Mouse (Mus musculus) kidney, postnatal 0 days (tissue): ENCODE results near the gene Tspan32. TPM values are rescaled to one million over a fixed set of nuclear protein-coding genes. Genes with fewer than 3 reads are reported as not detected.

Source experiments
- ATAC-seq: fragments of 200-750 bp; cut with Nextera tagmentation; replicated peaks from 2 replicates; pipeline ENCODE4 v1.8.0; 2017; ENCODE audit warnings: low read depth, moderate number of reproducible peaks, moderate TSS enrichment, moderate library complexity; ENCODE audit not compliant: low FRiP score
- DNase-seq: peaks from one replicate; pipeline ENCODE4 v3.0.0-alpha.2; 2016; ENCODE audit warnings: low spot score
- H3K27ac ChIP-seq: fragments of 300-500 bp; sonication (generic); 2 replicates; pipeline ENCODE4 v1.5.1; 2014; ENCODE audit warnings: mild to moderate bottlenecking
- H3K27me3 ChIP-seq: fragments of 300-500 bp; sonication (generic); 2 replicates; pipeline ENCODE4 v1.6.1; 2014; ENCODE audit warnings: low read length, mixed read lengths; ENCODE audit not compliant: insufficient read depth
- H3K36me3 ChIP-seq: fragments of 300-500 bp; sonication (generic); 2 replicates; pipeline ENCODE4 v1.6.1; 2014; ENCODE audit warnings: low read length, mixed read lengths; ENCODE audit not compliant: insufficient read depth
- H3K4me1 ChIP-seq: fragments of 300-500 bp; sonication (generic); replicated peaks from 2 replicates; pipeline ENCODE4 v1.6.1; 2014; ENCODE audit warnings: antibody characterized with exemption, low read length, mixed read lengths; ENCODE audit not compliant: insufficient read depth
- H3K4me2 ChIP-seq: fragments of 300-500 bp; sonication (generic); 2 replicates; pipeline ENCODE4 v1.6.1; 2014; ENCODE audit warnings: mild to moderate bottlenecking, low read length, moderate library complexity, mixed read lengths
- H3K4me3 ChIP-seq: fragments of 300-500 bp; sonication (generic); replicated peaks from 2 replicates; pipeline ENCODE4 v1.5.1; 2014; ENCODE audit warnings: low read depth, low read length
- H3K9ac ChIP-seq: fragments of 300-500 bp; sonication (generic); 2 replicates; pipeline ENCODE4 v1.6.1; 2014; ENCODE audit warnings: low read depth, low read length
- H3K9me3 ChIP-seq: fragments of 300-500 bp; sonication (generic); replicated peaks from 2 replicates; pipeline ENCODE4 v1.6.1; 2016; ENCODE audit warnings: low read length, inconsistent platforms, mixed read lengths
- CTCF ChIP-seq: IDR thresholded peaks from 2 replicates; pipeline ENCODE4 v1.5.1; 2016; ENCODE audit warnings: antibody characterized with exemption, low read depth, mild to moderate bottlenecking, moderate library complexity
- WGBS: fragments of 180-500 bp; shearing (Covaris S2); extraction: QIAGEN DNeasy Blood & Tissue Kit; methylation state at CpG from one replicate; pipeline ENCODE4 v1.1.7; 2014; 5-methylcytosine and 5-hydroxymethylcytosine counted together
- polyA plus RNA-seq: library from polyadenylated mRNA; unstranded; fragments of >200 nt; fragmentation: Nextera tagmentation; extraction: Ambion mirVana; gene quantifications from 2 replicates; pipeline ENCODE4 v1.2.1, GENCODE M21; 2015

The Tspan32 gene
- polyA plus RNA-seq, 1 experiment from 2014 or later: 1.1 TPM

DNA sequence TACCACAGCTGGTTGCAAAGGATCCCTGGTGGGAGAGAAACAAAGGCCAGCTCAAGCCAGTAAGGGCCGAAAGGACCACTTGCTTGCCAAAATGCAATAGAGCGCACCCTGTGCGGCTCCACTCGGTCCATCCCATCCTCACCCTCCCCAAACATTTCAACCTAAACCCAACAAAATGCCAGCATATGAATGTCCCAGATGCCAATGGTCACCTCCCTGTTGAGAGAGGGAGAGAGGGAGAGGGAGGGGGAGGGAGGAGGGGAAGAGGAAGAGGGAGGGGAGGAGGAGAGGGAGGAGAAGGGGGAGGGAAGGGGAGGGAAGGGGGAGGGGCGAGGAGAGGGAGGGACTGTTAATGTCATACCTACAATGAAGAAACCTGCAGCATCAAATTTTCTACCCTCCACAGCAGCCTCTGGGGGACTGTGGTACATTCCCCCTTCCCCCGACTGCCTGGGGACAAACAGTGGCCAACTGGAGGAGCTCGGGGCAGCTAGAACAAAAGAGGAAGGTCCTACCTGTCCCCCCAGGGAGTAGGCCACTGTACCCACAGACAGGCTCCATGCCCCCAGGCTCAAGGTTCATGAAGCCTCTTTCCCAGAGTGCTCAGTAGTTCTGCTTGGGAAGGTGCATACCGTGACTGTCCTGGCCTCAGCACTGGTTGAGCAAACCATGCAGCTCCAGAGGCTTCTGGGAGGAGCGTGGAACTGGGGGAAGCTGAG lies 11.7 kb downstream of the Tspan32 start:
- no peak overlapping the region for H3K4me3 ChIP-seq
- peaks cover 21% of the 10 kb centered on the region; the same call in 1 of the 2 replicates for H3K4me1 ChIP-seq
- H3K27me3 ChIP-seq: no peaks in the 10 kb centered on the region
- no peak for TF ChIP-seq CTCF
- ATAC-seq (peak; percentile 18; the same call in 1 of the 2 replicates), DNase-seq (no peak)
- peak overlapping the region; percentile 71; the same call in 1 of the 2 replicates for H3K27ac ChIP-seq
- WGBS: 47% methylated on average over 8 of the region's 9 CpGs
- 0 out of 2 replicates have a peak overlapping the region, but pooled peaks have one; percentile 19 for H3K4me2 ChIP-seq
- H3K36me3 ChIP-seq: no peaks in the 10 kb centered on the region
- no peak overlapping the region for H3K9ac ChIP-seq
- no peaks in the 10 kb centered on the region for H3K9me3 ChIP-seq

DNA sequence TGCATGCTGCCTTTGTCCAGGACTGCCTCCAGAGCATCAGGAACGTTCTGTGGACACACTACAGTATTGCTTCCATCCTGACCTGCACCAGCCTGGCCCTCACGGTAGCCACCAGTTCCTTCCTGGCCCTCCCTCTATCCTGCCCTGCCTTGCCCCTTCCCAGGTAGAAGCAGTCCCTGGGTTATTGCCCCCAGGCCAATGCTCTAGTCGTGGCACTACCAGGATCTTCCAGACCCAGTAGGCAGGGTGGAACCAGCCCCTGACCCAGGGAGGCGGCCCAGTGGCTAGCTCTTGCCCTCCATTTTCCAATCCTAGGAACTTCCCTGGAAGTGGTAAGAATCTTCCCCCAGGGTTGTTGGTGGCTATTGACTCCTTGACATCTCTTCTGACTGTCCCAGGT lies 12.3 kb downstream of the Tspan32 start:
- Histone ChIP-seq H3K27me3 (no peaks in the 10 kb centered on the region), H3K9ac (no peak overlapping the region), H3K27ac (peak overlapping the region; percentile 54; the same call in 1 of the 2 replicates), H3K4me1 (peaks cover 20% of the 10 kb centered on the region; the same call in 1 of the 2 replicates), H3K36me3 (no peaks in the 10 kb centered on the region), H3K9me3 (no peaks in the 10 kb centered on the region), H3K4me3 (no peak overlapping the region), H3K4me2 (no peak overlapping the region)
- TF ChIP-seq CTCF: no peak
- DNase-seq (no peak), ATAC-seq (no peak)
- WGBS: 73% methylated on average over 4 of the region's 4 CpGs

DNA sequence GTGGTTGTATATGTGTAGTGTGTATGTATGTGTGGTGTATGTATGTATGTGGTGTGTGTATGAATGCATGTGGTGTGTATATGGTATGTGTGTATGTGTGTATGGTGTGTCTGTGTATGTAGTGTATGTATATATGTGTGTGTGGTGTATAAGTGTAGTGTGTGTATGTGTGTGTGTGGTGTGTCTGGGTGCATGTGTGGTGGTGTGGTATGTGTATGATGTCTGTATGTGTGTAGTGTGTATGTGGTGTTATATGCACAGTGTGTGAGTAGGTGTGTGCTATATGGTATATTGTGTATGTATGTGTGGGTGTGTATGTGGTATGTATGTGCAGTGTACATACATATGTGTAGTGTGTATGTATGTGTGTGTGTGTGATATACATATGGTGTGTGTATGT lies 15.2 kb downstream of the Tspan32 start:
- H3K4me1 ChIP-seq: peaks cover 15% of the 10 kb centered on the region; the same call in 1 of the 2 replicates
- H3K4me2 ChIP-seq: no peak overlapping the region
- TF ChIP-seq CTCF: no peak
- H3K27me3 ChIP-seq: no peaks in the 10 kb centered on the region
- H3K9me3 ChIP-seq: no peaks in the 10 kb centered on the region
- no peak overlapping the region for H3K4me3 ChIP-seq
- H3K36me3 ChIP-seq: no peaks in the 10 kb centered on the region
- no peak overlapping the region for H3K9ac ChIP-seq
- H3K27ac ChIP-seq: no peak overlapping the region
- ATAC-seq (no peak), DNase-seq (no peak)

DNA sequence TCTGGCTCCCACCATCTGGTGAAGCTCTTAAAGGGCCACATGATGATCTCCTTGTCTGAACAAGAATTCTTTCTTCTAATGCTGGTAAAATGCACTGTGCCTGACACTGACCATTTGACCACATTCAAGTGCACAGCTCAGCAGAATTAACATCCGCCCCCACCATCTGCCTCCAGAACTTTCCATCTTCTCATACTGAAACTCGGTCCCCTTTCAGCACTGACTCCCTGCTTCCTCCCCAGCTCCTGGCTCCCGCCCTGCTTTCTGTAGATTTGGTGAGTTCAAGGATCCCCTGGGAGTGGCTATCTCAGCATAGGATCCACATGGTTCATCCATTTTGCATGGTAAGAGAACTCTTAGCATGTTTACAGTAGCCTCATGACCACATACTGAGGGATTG lies 15.9 kb downstream of the Tspan32 start:
- Histone ChIP-seq H3K27me3 (no peaks in the 10 kb centered on the region), H3K4me3 (no peak overlapping the region), H3K27ac (no peak overlapping the region), H3K9ac (no peak overlapping the region), H3K36me3 (no peaks in the 10 kb centered on the region), H3K9me3 (no peaks in the 10 kb centered on the region), H3K4me2 (no peak overlapping the region), H3K4me1 (peaks cover 8% of the 10 kb centered on the region; the same call in 1 of the 2 replicates)
- DNase-seq (no peak), ATAC-seq (no peak)
- no peak for TF ChIP-seq CTCF
- 75% methylated on average over 3 of the region's 3 CpGs for WGBS

DNA sequence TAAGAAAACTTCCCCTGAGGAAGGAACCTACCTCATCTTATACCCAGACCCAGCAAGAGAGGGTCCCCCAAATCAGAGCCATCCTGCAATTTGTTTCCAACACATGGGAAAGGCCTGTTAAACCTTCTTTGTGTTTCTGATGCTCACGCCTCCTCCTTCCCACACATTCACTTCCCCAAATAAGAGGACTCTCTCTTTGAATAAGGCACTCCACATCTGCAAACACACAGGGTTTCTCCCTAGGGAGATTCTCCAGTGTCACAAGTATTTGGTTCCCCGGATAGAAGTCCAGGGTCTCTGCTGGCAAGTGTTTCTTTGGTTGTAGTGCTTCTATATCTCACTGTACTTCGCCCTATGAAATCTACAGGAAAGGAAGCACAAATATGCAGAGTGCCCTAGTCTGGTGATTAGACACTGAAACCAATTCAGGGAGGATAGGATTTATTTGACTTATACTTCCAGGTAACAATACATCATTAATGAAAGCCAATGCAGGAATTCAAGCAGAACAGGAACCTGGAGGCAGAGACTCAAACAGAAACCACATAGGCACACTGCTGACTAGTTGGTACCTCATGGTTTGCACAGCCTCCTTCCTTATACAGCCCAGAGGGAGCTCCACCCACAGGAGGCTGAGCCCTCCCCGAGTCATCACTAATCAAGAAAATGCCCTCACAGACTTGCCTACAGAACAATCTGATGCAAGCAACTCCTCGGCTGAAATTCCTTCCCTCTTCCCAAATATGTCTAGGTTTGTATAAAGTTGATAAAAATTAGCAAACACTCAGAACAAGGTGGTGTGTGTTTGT lies 16.7 kb downstream of the Tspan32 start:
- no peaks in the 10 kb centered on the region for H3K9me3 ChIP-seq
- DNase-seq (no peak), ATAC-seq (no peak)
- 59% methylated on average over 5 of the region's 5 CpGs for WGBS
- H3K4me1 ChIP-seq: peaks cover 7% of the 10 kb centered on the region; the same call in 1 of the 2 replicates
- no peaks in the 10 kb centered on the region for H3K36me3 ChIP-seq
- no peak overlapping the region for H3K4me3 ChIP-seq
- H3K4me2 ChIP-seq: no peak overlapping the region
- H3K9ac ChIP-seq: no peak overlapping the region
- no peak for TF ChIP-seq CTCF
- H3K27ac ChIP-seq: no peak overlapping the region
- H3K27me3 ChIP-seq: no peaks in the 10 kb centered on the region

DNA sequence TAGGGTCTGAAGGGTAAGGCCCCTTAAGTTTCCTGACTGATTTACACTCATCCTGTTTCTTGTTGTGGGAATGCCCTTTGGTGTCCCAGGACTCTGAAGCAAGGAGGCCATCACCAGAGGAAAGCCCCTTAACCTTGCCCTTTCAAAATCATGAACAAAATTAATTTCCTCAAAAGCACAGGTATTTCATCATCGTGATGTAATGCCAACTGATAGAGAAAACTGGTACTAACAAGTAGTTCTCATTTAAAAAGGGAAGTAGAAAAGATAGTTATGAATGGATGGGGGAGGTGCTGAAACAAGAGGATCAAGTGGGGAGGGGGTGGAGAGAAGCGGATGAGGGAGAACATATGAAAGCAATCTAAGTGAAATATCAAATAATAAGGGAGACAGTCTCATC lies 18.7 kb downstream of the Tspan32 start:
- H3K36me3 ChIP-seq: no peaks in the 10 kb centered on the region
- no peak overlapping the region for H3K4me3 ChIP-seq
- H3K9ac ChIP-seq: no peak overlapping the region
- no peak for TF ChIP-seq CTCF
- H3K4me1 ChIP-seq: no peaks in the 10 kb centered on the region
- no peak overlapping the region for H3K4me2 ChIP-seq
- 96% methylated on average over 2 of the region's 2 CpGs for WGBS
- H3K27me3 ChIP-seq: no peaks in the 10 kb centered on the region
- ATAC-seq (no peak), DNase-seq (no peak)
- H3K27ac ChIP-seq: no peak overlapping the region
- H3K9me3 ChIP-seq: no peaks in the 10 kb centered on the region
